Mouse (Mus musculus): ENCODE data around the gene Eif6.

DNA sequence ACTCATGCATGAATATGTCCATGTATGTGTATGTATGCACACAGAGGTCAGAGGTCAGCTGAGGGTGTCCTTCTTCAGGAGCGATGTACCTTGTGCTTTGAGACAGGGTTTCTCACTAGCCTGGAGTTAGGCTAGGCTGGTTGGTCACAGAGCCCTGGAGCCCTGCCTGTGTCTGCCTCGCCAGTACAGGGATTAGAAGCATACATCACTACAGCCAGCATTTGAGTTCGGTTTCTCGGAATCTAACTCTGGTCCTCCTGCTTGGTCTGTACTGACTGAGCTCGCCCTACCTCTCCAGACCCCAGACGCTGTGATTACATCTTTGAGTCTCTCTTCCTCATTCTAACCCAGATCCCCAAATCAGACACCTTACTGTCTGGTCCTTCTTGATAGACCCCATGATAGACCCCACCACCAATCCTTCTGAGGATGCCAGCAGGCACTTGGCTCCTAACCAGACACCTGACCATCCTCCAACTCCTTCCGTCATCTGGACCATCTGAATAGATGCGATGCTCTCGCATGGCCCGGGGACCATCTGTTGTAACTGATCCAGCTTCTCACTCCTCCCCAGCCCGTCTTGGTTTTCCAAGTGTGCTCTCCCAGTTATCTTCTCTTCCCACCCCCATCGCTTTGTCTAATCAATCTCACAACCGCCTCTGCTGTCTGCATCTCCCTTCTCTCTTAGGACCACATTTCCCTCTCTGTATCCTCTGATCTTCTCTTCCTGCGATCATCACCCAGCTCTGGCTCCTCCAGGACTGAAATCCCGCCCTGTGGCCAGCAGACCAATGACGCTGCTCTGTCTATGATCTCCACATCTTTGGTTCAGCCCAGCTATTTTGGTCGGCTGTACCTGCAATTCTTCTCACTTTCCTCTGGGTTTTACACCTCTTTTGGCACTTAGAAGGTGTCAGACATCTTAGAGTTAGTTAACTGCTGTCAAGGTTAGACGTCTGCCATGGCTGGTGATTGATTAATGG, 38.5 kb downstream of the Eif6 start:
- no peak for TF ChIP-seq CTCF (IDR thresholded peaks at IDR 0.05; ENCODE audit: borderline replicate concordance, insufficient read depth, low read length)
- TF ChIP-seq POLR2A (IDR thresholded peaks at IDR 0.05; ENCODE audit: low read depth, low read length) = no peak

Data from embryonic fibroblast, embryonic 13.5 days (primary cell).